Mouse (Mus musculus) lung, embryonic 15.5 days (tissue): ENCODE data around the gene Rfx8. TPM values are rescaled to one million over a fixed set of nuclear protein-coding genes. Genes with fewer than 3 reads are reported as not detected.

Source experiments
- ATAC-seq: fragments of 200-750 bp; cut with Nextera tagmentation; 2 replicates; pipeline ENCODE4 v1.8.0; 2017; ENCODE audit warnings: moderate number of reproducible peaks, borderline replicate concordance; ENCODE audit not compliant: low FRiP score, low TSS enrichment; ENCODE audit errors: extremely low read depth
- H3K27ac ChIP-seq: fragments of 300-500 bp; sonication (generic); 2 replicates; pipeline ENCODE4 v1.5.1; 2015; ENCODE audit warnings: moderate library complexity, mild to moderate bottlenecking, inconsistent platforms
- H3K27me3 ChIP-seq: fragments of 300-500 bp; sonication (generic); 2 replicates; pipeline ENCODE4 v1.6.1; 2015; ENCODE audit warnings: inconsistent platforms
- H3K36me3 ChIP-seq: fragments of 300-500 bp; sonication (generic); 2 replicates; pipeline ENCODE4 v1.6.1; 2015; ENCODE audit warnings: inconsistent platforms
- H3K4me1 ChIP-seq: fragments of 300-500 bp; sonication (generic); 2 replicates; pipeline ENCODE4 v1.6.1; 2015; ENCODE audit warnings: inconsistent platforms
- H3K4me2 ChIP-seq: fragments of 300-500 bp; sonication (generic); 2 replicates; pipeline ENCODE4 v1.6.1; 2015; ENCODE audit warnings: inconsistent platforms, mild to moderate bottlenecking, moderate library complexity
- H3K4me3 ChIP-seq: fragments of 300-500 bp; sonication (generic); 2 replicates; pipeline ENCODE4 v1.5.1; 2015; ENCODE audit warnings: mild to moderate bottlenecking, inconsistent platforms
- H3K9ac ChIP-seq: fragments of 300-500 bp; sonication (generic); 2 replicates; pipeline ENCODE4 v1.6.1; 2015; ENCODE audit warnings: inconsistent platforms
- H3K9me3 ChIP-seq: fragments of 300-500 bp; sonication (generic); 2 replicates; pipeline ENCODE4 v1.6.1; 2016; ENCODE audit warnings: inconsistent platforms
- WGBS: fragments of 180-500 bp; shearing (Covaris S2); methylation state at CpG from one replicate; pipeline ENCODE4 v1.1.7; 2015; 5-methylcytosine and 5-hydroxymethylcytosine counted together
- polyA plus RNA-seq: library from polyadenylated mRNA; unstranded; fragments of >200 nt; fragmentation: Nextera tagmentation; extraction: Ambion mirVana; gene quantifications from 2 replicates; pipeline ENCODE4 v1.2.1, GENCODE M21; 2015

The Rfx8 gene
- polyA plus RNA-seq, 1 experiment from 2014 or later: 0.67 TPM

GRCm38 (mm10) chr1:39733876-39734275 lies 13.1 kb upstream of the Rfx8 start:
- no peaks in the 10 kb centered on the region for H3K36me3 ChIP-seq
- H3K27ac ChIP-seq: peak overlapping the region; percentile 69
- H3K4me2 ChIP-seq: no peak overlapping the region
- 76% methylated on average over 10 of the region's 10 CpGs for WGBS
- no peaks in the 10 kb centered on the region for H3K27me3 ChIP-seq
- no peak overlapping the region for H3K4me3 ChIP-seq
- H3K9me3 ChIP-seq: no peaks in the 10 kb centered on the region
- peaks cover 36% of the 10 kb centered on the region for H3K4me1 ChIP-seq
- no peak for ATAC-seq
- no peak overlapping the region for H3K9ac ChIP-seq

GRCm38 (mm10) chr1:39732081-39732480 lies 11.3 kb upstream of the Rfx8 start:
- H3K9ac ChIP-seq: no peak overlapping the region
- H3K4me3 ChIP-seq: no peak overlapping the region
- H3K4me2 ChIP-seq: no peak overlapping the region
- H3K9me3 ChIP-seq: no peaks in the 10 kb centered on the region
- H3K4me1 ChIP-seq: peaks cover 36% of the 10 kb centered on the region
- peak overlapping the region; percentile 62 for H3K27ac ChIP-seq
- no peaks in the 10 kb centered on the region for H3K27me3 ChIP-seq
- WGBS: 52% methylated on average over 10 of the region's 10 CpGs
- H3K36me3 ChIP-seq: no peaks in the 10 kb centered on the region
- ATAC-seq: no peak

GRCm38 (mm10) chr1:39731543-39731942 lies 10.7 kb upstream of the Rfx8 start:
- no peaks in the 10 kb centered on the region for H3K27me3 ChIP-seq
- H3K9me3 ChIP-seq: no peaks in the 10 kb centered on the region
- H3K4me2 ChIP-seq: no peak overlapping the region
- 7% methylated on average over 9 of the region's 9 CpGs for WGBS
- H3K4me1 ChIP-seq: peaks cover 34% of the 10 kb centered on the region
- H3K9ac ChIP-seq: no peak overlapping the region
- no peak overlapping the region for H3K4me3 ChIP-seq
- ATAC-seq: peak; percentile 25; the same call in 1 of the 2 replicates
- H3K36me3 ChIP-seq: no peaks in the 10 kb centered on the region
- H3K27ac ChIP-seq: peak overlapping the region; percentile 62

GRCm38 (mm10) chr1:39730868-39731267 lies 10.1 kb upstream of the Rfx8 start:
- Histone ChIP-seq H3K27me3 (no peaks in the 10 kb centered on the region), H3K27ac (peak overlapping the region; percentile 62), H3K9ac (no peak overlapping the region), H3K4me3 (no peak overlapping the region), H3K4me2 (no peak overlapping the region), H3K36me3 (no peaks in the 10 kb centered on the region), H3K9me3 (no peaks in the 10 kb centered on the region), H3K4me1 (peaks cover 27% of the 10 kb centered on the region)
- ATAC-seq: no peak
- 58% methylated on average over 5 of the region's 5 CpGs for WGBS

GRCm38 (mm10) chr1:39729919-39730318 lies 9.1 kb upstream of the Rfx8 start:
- Histone ChIP-seq H3K36me3 (no peaks in the 10 kb centered on the region), H3K9ac (no peak overlapping the region), H3K27ac (no peak overlapping the region), H3K4me1 (peaks cover 20% of the 10 kb centered on the region), H3K4me3 (no peak overlapping the region), H3K27me3 (no peaks in the 10 kb centered on the region), H3K9me3 (no peaks in the 10 kb centered on the region), H3K4me2 (no peak overlapping the region)
- 88% methylated on average over 6 of the region's 6 CpGs for WGBS
- no peak for ATAC-seq

- Histone ChIP-seq H3K4me3 (peak overlapping the region; percentile 50; the same call in 1 of the 2 replicates), H3K27me3 (no peaks in the 10 kb centered on the region), H3K9ac (peak overlapping the region; percentile 42; the same call in 1 of the 2 replicates), H3K4me2 (peak overlapping the region; percentile 91), H3K9me3 (no peaks in the 10 kb centered on the region), H3K4me1 (peaks cover 23% of the 10 kb centered on the region), H3K27ac (peak overlapping the region; percentile 67; the same call in 1 of the 2 replicates), H3K36me3 (no peaks in the 10 kb centered on the region)
- ATAC-seq: peak; percentile 52; the same call in 1 of the 2 replicates
- 12% methylated on average over 9 of the region's 9 CpGs for WGBS
Measured at GRCm38 (mm10) chr1:39721351-39721726, 542 bp upstream of the Rfx8 start.

GRCm38 (mm10) chr1:39720186-39720585 lies 611 bp downstream of the Rfx8 start:
- Histone ChIP-seq H3K4me1 (peaks cover 29% of the 10 kb centered on the region), H3K4me2 (peak overlapping the region; percentile 91), H3K9ac (peak overlapping the region; percentile 42), H3K9me3 (no peaks in the 10 kb centered on the region), H3K27me3 (no peaks in the 10 kb centered on the region), H3K36me3 (no peaks in the 10 kb centered on the region), H3K27ac (peak overlapping the region; percentile 67; the same call in 1 of the 2 replicates), H3K4me3 (peak overlapping the region; percentile 50; the same call in 1 of the 2 replicates)
- WGBS: 24% methylated on average over 2 of the region's 2 CpGs
- no peak for ATAC-seq

GRCm38 (mm10) chr1:39715551-39715950 lies 5.2 kb downstream of the Rfx8 start:
- WGBS: 82% methylated on average over 7 of the region's 7 CpGs
- Histone ChIP-seq H3K27me3 (no peaks in the 10 kb centered on the region), H3K4me1 (peaks cover 45% of the 10 kb centered on the region), H3K9me3 (no peaks in the 10 kb centered on the region), H3K4me2 (no peak overlapping the region), H3K36me3 (no peaks in the 10 kb centered on the region), H3K4me3 (no peak overlapping the region), H3K9ac (no peak overlapping the region), H3K27ac (peak overlapping the region; percentile 93)
- no peak for ATAC-seq

- peak overlapping the region; percentile 93 for H3K27ac ChIP-seq
- no peaks in the 10 kb centered on the region for H3K36me3 ChIP-seq
- H3K9me3 ChIP-seq: no peaks in the 10 kb centered on the region
- peaks cover 45% of the 10 kb centered on the region for H3K4me1 ChIP-seq
- no peaks in the 10 kb centered on the region for H3K27me3 ChIP-seq
- ATAC-seq: no peak
- WGBS: 53% methylated on average over 3 of the region's 3 CpGs
- no peak overlapping the region for H3K4me2 ChIP-seq
- H3K4me3 ChIP-seq: no peak overlapping the region
- no peak overlapping the region for H3K9ac ChIP-seq
Measured at GRCm38 (mm10) chr1:39714729-39715128, 6.1 kb downstream of the Rfx8 start.

- Histone ChIP-seq H3K4me1 (peaks cover 43% of the 10 kb centered on the region), H3K4me2 (no peak overlapping the region), H3K27ac (peak overlapping the region; percentile 93), H3K4me3 (no peak overlapping the region), H3K9me3 (no peaks in the 10 kb centered on the region), H3K9ac (no peak overlapping the region), H3K27me3 (no peaks in the 10 kb centered on the region), H3K36me3 (no peaks in the 10 kb centered on the region)
- ATAC-seq: peak; percentile 87
- WGBS: 26% methylated on average over 16 of the region's 16 CpGs
Measured at GRCm38 (mm10) chr1:39713842-39714658, 6.7 kb downstream of the Rfx8 start.

GRCm38 (mm10) chr1:39713300-39713699 lies 7.5 kb downstream of the Rfx8 start:
- Histone ChIP-seq H3K9me3 (no peaks in the 10 kb centered on the region), H3K36me3 (no peaks in the 10 kb centered on the region), H3K4me2 (no peak overlapping the region), H3K9ac (no peak overlapping the region), H3K4me3 (no peak overlapping the region), H3K27ac (peak overlapping the region; percentile 93), H3K4me1 (peaks cover 43% of the 10 kb centered on the region), H3K27me3 (no peaks in the 10 kb centered on the region)
- no peak for ATAC-seq
- WGBS: 83% methylated on average over 8 of the region's 8 CpGs

- H3K4me3 ChIP-seq: no peak overlapping the region
- H3K9ac ChIP-seq: no peak overlapping the region
- no peaks in the 10 kb centered on the region for H3K27me3 ChIP-seq
- 88% methylated on average over 7 of the region's 7 CpGs for WGBS
- peaks cover 43% of the 10 kb centered on the region for H3K4me1 ChIP-seq
- no peak overlapping the region for H3K4me2 ChIP-seq
- H3K9me3 ChIP-seq: no peaks in the 10 kb centered on the region
- H3K27ac ChIP-seq: no peak overlapping the region
- no peaks in the 10 kb centered on the region for H3K36me3 ChIP-seq
- no peak for ATAC-seq
Measured at GRCm38 (mm10) chr1:39712261-39712660, 8.5 kb downstream of the Rfx8 start.
